Mouse (Mus musculus): ENCODE results near the gene Cand1.
A peak's percentile ranks its signal among the peaks of the same experiment; 100 is the strongest.

Cand1 gene

DNA sequence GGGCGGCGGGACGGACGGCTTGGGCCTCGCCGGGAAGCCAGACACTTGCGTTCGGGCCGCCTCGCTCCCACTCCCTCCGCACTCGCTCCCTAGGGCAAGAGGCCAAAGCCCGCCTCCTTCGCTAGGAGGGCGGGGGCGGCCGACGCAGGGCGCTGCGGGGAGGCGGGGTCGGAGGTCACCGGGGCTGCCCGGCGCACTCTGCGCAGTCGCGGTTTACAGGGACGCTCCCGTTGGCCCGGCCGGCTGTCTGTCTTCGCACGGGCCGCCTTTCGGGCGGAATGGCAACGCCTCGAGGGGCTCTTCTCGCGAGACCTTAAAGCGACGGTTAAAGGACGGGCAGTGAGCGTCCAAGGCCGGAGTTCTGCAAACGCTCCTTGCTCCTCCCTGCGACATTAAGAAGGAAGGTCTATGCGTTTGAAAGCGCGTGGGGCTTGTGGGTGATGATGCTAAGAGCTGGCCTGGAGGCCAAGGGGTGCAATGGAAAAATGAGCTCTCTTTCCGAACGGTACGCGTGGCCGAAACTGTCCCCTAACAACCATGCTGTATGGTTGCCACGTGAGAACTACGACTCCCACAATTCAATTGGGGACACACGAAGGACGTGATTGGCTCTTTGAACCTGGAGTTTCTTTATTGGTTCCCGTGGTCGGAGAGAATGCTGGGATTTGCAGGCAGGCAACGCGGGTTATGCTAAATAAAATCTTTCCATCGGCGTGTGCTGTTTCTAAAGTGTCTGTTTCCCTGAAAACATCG, at the start of gene Cand1:
TSS of gene Cand1 (minus strand) at position 87 of the 753 bp plus-strand sequence.
- peak; percentile 98 for DNase-seq

DNA sequence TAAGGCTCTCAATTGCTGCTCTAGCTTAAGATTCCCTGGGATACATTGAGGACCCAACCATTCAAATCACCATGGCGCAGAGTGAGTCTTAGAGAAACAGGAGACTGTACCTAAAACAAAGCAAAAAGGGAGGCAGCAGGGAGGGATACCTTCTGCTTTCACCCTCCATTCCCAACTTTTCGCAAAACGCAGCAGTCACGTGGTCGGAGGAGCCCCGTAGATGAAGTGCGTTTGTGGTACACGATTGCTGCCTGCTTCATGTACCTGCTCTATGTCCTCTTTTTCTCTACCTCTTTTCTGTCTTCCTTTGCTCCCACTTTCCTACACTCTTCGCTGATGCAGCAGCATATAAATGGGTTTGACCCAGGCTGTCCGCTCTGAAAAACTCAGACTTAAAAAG, 39.0 kb upstream of the Cand1 start:
- no peak for DNase-seq

GRCm38 (mm10) chr10:119274333-119274732, 34.5 kb upstream of the Cand1 start:
- no peak for DNase-seq

- DNase-seq, result no peak
Measured at GRCm38 (mm10) chr10:119272536-119272935, 32.7 kb upstream of the Cand1 start.

DNA sequence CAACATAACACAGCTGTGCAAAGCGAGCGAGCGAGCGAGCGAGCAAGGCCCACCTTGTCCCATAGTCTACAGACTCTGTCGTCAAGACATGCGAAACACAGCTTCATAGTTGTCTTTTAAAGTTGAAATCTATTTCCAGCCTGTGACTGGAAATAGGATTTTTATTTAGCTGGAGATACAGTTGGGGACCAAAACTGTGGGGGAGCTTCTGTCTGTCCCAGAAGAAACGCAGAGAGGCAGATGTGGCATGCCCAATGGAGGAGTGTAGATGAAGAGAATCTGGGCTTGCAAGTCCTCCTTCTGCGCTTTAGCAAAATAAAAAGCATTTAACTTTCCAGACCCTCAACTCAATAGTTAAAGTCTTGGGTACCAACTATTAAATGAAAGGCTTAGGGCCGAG, 32.1 kb upstream of the Cand1 start:
- no peak for DNase-seq

DNA sequence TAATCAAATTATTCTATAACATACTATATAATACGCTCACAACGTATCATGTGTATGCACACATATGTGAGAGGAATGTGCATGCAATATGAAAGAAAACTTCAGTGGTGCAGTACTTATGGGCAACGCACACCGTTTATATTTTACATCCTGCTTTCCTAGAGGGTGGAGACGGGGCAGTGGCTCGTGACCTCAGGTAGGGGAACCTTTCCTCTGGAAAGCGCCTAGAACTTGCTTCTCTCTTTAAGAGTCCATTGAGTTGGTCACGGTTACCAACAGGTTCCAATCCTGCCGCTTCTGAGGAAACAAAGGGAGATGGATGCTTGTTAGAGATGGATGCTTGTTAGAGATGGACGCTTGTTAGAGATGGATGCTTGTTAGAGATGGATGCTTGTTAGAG, 31.2 kb upstream of the Cand1 start:
- DNase-seq, result no peak

DNA sequence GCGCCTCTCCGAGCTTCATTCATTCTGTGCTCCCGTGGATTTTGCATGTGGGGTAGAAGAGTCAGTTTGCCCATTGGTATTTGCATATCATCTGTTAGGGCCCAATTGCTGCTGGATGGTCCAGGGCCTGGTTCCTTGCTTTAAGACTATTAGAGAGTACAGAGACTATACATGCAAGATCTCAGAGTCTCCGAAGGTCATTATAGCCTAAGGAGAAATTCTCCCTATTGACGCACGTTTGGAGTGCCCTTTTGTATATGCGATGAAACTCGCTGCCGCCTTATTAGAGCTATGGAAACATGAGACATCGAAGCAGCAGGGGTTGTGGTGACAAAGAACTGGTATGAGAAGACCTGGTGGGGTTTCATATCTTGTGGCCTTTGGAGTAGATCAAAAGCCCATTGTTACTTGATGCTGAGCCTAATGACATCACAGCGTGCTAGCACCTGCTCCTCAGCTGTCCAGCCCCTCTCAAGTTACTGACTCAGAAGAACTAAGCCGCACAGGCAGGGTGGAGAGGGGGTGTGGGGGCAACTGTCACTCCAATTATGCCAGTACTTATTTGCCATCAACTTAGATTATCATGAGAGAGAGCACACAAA, 30.6 kb upstream of the Cand1 start:
- DNase-seq, result no peak

- no peak for DNase-seq
Measured at GRCm38 (mm10) chr10:119264761-119265160, 24.9 kb upstream of the Cand1 start.

DNA sequence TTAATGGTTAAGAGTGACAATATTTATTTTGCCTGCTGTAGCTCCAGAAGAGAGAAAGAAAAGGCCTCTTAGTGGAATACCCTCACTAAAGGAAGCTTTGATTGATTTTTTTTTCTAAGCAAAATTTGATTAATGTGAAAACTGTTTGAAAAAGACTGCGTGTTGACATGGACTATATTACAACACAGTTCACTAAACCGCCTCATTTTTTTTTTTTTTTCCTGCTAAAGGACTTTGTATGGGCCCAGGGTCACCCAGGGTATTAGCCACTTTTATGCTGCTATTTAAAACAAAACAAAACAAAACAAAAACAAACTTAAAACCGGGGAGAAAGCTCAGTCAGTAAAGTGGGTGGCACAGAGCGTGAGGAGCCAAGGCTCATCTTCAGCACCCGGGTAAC, 23.0 kb upstream of the Cand1 start:
- DNase-seq, result no peak

DNA sequence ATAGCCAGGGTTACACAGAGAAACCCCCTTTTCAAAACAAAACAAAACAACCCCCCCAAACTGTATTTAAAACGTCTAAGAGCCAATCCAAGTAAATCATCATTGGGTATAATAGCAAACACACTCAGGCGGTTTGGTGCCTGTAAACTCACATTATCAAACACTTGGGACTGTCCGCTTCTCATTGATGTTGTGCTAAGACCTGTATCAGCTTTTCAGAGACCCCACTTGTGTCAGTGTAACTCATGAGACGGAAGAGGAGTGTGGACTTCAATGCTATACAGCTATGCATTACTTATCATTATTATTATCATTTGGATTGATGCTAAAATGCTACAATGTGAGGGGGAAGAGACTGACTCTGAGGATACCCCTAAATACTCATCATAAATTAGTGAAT, 18.0 kb upstream of the Cand1 start:
- no peak for DNase-seq

- no peak for DNase-seq
Measured at GRCm38 (mm10) chr10:119244146-119244545, 4.3 kb upstream of the Cand1 start.

DNA sequence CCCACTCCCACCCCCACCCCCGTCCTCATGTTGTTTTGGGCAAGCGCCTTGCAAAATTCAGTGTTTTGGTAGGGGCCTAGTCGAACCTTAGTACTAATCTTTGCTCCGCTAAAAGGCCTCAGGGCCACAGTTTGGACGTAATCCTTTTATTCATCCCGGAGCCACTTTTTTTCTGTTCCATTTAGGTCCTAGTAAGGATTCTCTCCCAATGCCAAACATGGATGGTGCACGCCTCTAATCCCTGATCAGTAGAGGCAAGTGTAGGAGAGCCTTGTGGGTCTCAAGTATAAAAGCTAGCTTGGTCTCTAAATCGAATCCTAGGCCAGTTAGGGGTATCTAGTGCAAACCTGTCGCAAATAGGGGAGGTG, 851 bp upstream of the Cand1 start:
- no peak for DNase-seq

DNA sequence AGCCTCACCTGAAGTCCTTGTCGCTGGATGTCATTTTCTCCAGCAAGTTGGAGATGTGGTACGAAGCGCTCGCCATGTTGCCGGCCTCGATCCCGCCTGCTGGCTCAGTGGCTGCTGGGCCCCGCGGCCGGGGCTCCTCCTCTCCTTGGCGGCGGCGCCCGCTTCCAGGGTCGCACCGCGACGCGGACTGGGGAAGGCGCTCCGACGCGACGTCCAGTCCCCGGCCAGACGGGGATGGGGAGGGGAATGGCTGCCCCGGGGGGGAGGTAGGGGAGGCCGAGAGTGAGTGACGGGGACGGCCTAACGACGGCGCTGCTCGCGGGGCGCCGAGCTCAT, 254 bp downstream of the Cand1 start:
- DNase-seq, result no peak

DNA sequence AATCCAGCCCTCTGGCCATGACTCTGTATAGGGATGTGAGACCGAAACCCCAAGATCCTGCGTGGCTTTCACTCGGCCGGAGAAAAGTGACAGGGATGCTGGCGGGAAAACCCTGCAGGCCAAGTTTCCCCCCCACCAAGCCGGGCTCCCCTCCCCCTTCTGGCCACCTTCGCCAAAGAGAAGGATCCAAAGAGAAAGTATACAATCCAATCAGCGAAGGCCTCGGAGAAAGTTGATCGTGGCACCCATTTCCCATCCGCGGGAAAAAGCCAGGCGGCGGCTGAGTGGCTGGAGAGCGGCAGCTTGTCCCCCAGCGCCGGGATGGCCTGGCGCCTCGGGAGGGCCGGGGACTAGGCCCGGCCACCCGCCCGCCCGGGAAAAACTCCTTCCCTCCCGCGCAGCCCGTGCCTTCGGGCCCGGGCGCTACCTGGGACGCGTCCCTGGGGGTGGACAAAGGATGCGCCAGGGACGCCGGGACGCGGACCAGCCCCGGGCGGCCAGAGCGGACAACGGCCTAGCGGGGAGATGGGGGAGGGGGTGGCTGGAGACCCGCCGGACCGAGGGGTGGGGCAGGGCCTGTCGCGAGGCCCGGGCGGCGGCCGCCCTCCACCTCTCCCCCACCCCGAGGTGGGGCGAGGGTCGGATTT, 747 bp downstream of the Cand1 start:
- DNase-seq, result peak; percentile 18

DNA sequence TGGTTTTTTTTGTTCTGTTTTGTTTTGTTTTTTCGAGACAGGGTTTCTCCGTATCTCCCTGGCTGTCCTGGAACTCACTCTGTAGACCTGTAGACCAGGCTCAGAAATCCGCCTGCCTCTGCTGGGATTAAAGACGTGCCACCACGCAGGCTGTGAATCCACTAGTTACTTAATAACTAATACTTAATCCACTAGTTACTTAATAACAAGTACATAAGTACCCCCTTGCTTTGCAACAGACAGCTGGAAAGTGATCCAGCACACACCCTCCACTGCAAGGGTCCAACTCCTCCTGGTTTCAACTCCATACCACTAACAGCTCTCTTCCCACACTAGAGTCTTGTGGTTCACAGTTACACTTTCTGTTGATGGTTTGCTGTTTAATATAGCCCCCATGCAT, 8.3 kb downstream of the Cand1 start:
- no peak for DNase-seq

DNA sequence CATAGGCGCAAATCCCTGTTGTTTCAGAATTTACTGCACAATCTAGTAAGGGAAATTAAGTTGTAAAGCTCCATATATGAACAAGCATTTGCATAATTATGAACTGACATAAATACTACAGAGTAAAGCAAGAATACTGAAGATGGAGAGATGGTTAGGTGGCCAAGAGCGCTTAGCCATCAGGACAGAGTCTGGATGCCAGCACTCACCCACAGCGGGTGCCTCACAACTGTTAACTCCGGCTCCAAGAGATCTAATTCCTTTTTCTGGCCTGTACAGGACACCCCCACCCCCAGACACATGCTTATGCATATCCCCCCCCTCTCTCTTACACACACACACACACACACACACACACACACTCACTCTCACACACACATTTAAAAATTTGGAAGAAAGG, 9.2 kb downstream of the Cand1 start:
- no peak for DNase-seq

- DNase-seq, result no peak
Measured at GRCm38 (mm10) chr10:119230074-119230669, 9.7 kb downstream of the Cand1 start.

DNA sequence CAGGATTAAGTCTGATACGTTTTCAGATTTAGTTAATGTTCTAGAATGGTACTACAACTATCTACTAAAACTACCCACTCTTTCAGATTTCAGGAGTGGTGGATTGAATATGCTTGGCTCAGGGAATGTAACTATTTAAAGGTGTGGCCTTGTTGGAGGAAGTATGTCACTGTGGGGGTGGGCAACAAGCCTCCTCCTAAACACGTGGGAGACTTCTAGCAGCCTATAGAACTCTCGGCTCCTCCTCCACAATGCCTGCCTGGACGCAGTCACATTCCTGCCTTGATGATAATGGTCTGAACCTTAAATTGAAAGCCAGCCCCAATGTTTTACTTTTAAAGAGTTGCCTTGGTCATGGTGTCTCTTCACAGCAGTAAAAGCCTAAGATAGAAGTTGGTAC, 16.2 kb downstream of the Cand1 start:
- DNase-seq, result no peak

DNA sequence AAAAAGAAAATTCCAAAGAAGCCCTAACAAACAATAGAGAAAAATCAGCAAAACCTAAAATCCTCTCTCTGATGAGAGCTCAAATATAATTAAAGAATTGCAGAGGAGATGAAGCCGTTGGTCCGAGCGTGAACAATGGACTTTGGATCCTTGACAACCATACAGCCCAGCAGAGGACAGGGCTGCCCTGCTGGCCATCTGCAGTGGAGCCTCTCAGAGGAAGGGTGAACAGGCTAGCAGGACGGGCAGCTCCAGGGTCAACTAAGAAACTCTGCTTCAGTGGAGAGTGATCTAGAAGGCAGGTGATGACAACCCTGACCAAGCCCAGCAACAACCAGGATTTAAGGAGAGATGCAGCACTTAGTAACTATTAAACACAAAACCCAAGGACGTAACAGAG, 18.2 kb downstream of the Cand1 start:
- DNase-seq, result no peak

GRCm38 (mm10) chr10:119219415-119219814, 20.4 kb downstream of the Cand1 start:
- DNase-seq, result no peak

- peak; percentile 40 for DNase-seq
Measured at GRCm38 (mm10) chr10:119218274-119219080, 21.4 kb downstream of the Cand1 start.

- DNase-seq, result no peak
Measured at GRCm38 (mm10) chr10:119212443-119212842, 27.4 kb downstream of the Cand1 start.

- DNase-seq, result no peak
Measured at GRCm38 (mm10) chr10:119211251-119211650, 28.6 kb downstream of the Cand1 start.

Data from layer of hippocampus, adult 9-11 months (tissue).